Mouse (Mus musculus) myocyte (in vitro differentiated cells): ENCODE data around the gene A2ml1. TPM values are rescaled to one million over a fixed set of nuclear protein-coding genes. Genes with fewer than 3 reads are reported as not detected.

Source experiments
- H3K27me3 ChIP-seq: one replicate; pipeline ENCODE4 v1.6.1; 2011; ENCODE audit not compliant: control insufficient read depth, insufficient read depth, insufficient read length
- H3K36me3 ChIP-seq: one replicate; pipeline ENCODE4 v1.6.1; 2011; ENCODE audit not compliant: control insufficient read depth, insufficient read depth
- H3K4me2 ChIP-seq: one replicate; pipeline ENCODE4 v1.6.1; 2011; ENCODE audit warnings: low read depth, control low read depth
- H3K4me3 ChIP-seq: one replicate; pipeline ENCODE4 v1.5.1; 2011; ENCODE audit warnings: mild to moderate bottlenecking, control low read depth, moderate library complexity
- H3K79me2 ChIP-seq: one replicate; pipeline ENCODE4 v1.6.1; 2011; ENCODE audit not compliant: control insufficient read depth, insufficient read depth
- H3ac ChIP-seq: one replicate; pipeline ENCODE4 v1.6.1; 2011; ENCODE audit not compliant: control insufficient read depth, insufficient read length
- CEBPB ChIP-seq: IDR thresholded peaks from 2 replicates; pipeline ENCODE4 v1.6.1; 2011; ENCODE audit warnings: mild to moderate bottlenecking, moderate library complexity; ENCODE audit not compliant: poor library complexity, insufficient read depth, severe bottlenecking
- E2F4 ChIP-seq: IDR thresholded peaks from one replicate; pipeline ENCODE4 v1.6.1; 2011; ENCODE audit warnings: mild to moderate bottlenecking, control low read depth, moderate library complexity; ENCODE audit not compliant: insufficient read depth
- MAX ChIP-seq: IDR thresholded peaks from one replicate; pipeline ENCODE4 v1.6.1; 2011; ENCODE audit warnings: low read depth, mild to moderate bottlenecking, control low read depth
- MYOD1 ChIP-seq, 3 experiments: IDR thresholded peaks; one replicate each; pipeline ENCODE4 v1.6.1; 2011; ENCODE audit warnings: control low read depth in 2 of 3, low read depth in 2 of 3, mild to moderate bottlenecking in 2 of 3, moderate library complexity in 1 of 3; ENCODE audit not compliant: insufficient read length in 2 of 3, control insufficient read depth in 1 of 3
- MYOG ChIP-seq, 3 experiments: IDR thresholded peaks; one replicate each; pipeline ENCODE4 v1.6.1; 2011; ENCODE audit warnings: control low read depth in 2 of 3, low read depth in 2 of 3, mild to moderate bottlenecking in 2 of 3; ENCODE audit not compliant: insufficient read length in 2 of 3, control insufficient read depth in 1 of 3, insufficient read depth in 1 of 3
- POLR2A ChIP-seq: IDR thresholded peaks from one replicate; pipeline ENCODE4 v1.6.1; 2011; ENCODE audit warnings: low read depth, mild to moderate bottlenecking, control low read depth, moderate library complexity; ENCODE audit not compliant: insufficient read length
- POLR2AphosphoS2 ChIP-seq: IDR thresholded peaks from one replicate; pipeline ENCODE4 v1.6.1; 2011; ENCODE audit warnings: low read depth, control low read depth; ENCODE audit not compliant: insufficient read length
- REST ChIP-seq: IDR thresholded peaks from one replicate; pipeline ENCODE4 v1.6.1; 2011; ENCODE audit warnings: mild to moderate bottlenecking, control low read depth, moderate library complexity; ENCODE audit not compliant: insufficient read depth, insufficient read length
- SRF ChIP-seq: IDR thresholded peaks from one replicate; pipeline ENCODE4 v1.6.1; 2011; ENCODE audit warnings: low read depth; ENCODE audit not compliant: control insufficient read depth, insufficient read length
- TCF12 ChIP-seq: IDR thresholded peaks from one replicate; pipeline ENCODE4 v1.6.1; 2011; ENCODE audit warnings: mild to moderate bottlenecking, control low read depth; ENCODE audit not compliant: poor library complexity, insufficient read depth, severe bottlenecking
- TCF3 ChIP-seq: IDR thresholded peaks from one replicate; pipeline ENCODE4 v1.6.1; 2011; ENCODE audit warnings: low read depth, control low read depth; ENCODE audit not compliant: insufficient read length
- USF1 ChIP-seq: IDR thresholded peaks from one replicate; pipeline ENCODE4 v1.6.1; 2011; ENCODE audit warnings: low read depth, mild to moderate bottlenecking, control low read depth, moderate library complexity
- polyA plus RNA-seq: library from polyadenylated mRNA; unstranded; fragments of >200 nt; fragmentation: generic; extraction: Trizol; gene quantifications from one replicate; pipeline ENCODE4 v1.2.1, GENCODE M21; 2012; ENCODE audit warnings: missing spikeins

Gene A2ml1
- polyA plus RNA-seq, 1 experiment = not detected

- no peak within 1 kb of the TSS for H3K4me2 ChIP-seq
- TF ChIP-seq SRF = no peak
- no peak for TF ChIP-seq TCF12
- H3K27me3 ChIP-seq = no peaks in the 10 kb centered on the region
- no peaks in the 10 kb centered on the region for H3K36me3 ChIP-seq
- no peak within 1 kb of the TSS for H3K4me3 ChIP-seq
- H3K79me2 ChIP-seq = no peaks in the 10 kb centered on the region
- no peak within 1 kb of the TSS for H3ac ChIP-seq
These were observed 54.8 kb downstream of the A2ml1 start, which contains the start of gene Pzp for GRCm38 (mm10) chr6:128526601-128527000. Gene Pzp, minus strand, starts transcription at chr6:128526720.

DNA sequence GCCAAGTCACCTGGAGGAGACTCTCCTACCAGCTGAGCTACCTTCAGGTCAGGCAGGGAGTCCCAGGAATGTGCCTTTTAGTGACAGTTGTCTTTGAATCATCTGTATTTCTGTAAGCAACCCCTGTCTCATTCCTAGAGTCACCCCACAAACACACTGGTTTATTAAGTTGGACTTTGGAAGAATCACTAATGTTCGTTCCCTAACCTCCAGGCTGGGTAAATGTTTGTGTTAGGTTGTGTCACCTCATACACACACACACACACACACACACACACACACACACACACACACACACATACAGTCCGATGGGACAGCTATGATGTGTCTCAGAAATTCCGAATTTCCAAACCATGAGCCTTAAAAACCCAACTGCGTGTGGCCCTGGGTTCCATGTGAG is 55.6 kb downstream of the A2ml1 start:
- Histone ChIP-seq H3K36me3 (no peaks in the 10 kb centered on the region), H3K79me2 (no peaks in the 10 kb centered on the region), H3K4me2 (no peak overlapping the region), H3K4me3 (no peak overlapping the region), H3ac (no peak overlapping the region), H3K27me3 (no peaks in the 10 kb centered on the region)
- TF ChIP-seq E2F4 = no peak
- no peak for TF ChIP-seq POLR2AphosphoS2
- TF ChIP-seq POLR2A = no peak
- TF ChIP-seq MYOD1 (IDR thresholded peaks at IDR 0.05; ENCODE audit: control insufficient read depth in 1 of 3, insufficient read length in 2 of 3, low read depth in 2 of 3) = no peak
- TF ChIP-seq MAX = no peak
- no peak for TF ChIP-seq REST
- TF ChIP-seq TCF3 = no peak
- no peak for TF ChIP-seq SRF
- TF ChIP-seq CEBPB = no peak
- no peak for TF ChIP-seq MYOG (IDR thresholded peaks at IDR 0.05; ENCODE audit: control insufficient read depth in 1 of 3, insufficient read depth in 1 of 3, insufficient read length in 2 of 3, low read depth in 2 of 3)
- no peak for TF ChIP-seq USF1
- TF ChIP-seq TCF12 = no peak

GRCm38 (mm10) chr6:128523360-128523759 is 58.0 kb downstream of the A2ml1 start:
- H3K79me2 ChIP-seq = no peaks in the 10 kb centered on the region
- no peak overlapping the region for H3K4me2 ChIP-seq
- H3K36me3 ChIP-seq = no peaks in the 10 kb centered on the region
- H3ac ChIP-seq = no peak overlapping the region
- no peak for TF ChIP-seq MAX
- TF ChIP-seq USF1 = no peak
- TF ChIP-seq CEBPB = no peak
- TF ChIP-seq POLR2AphosphoS2 = no peak
- no peak for TF ChIP-seq POLR2A
- no peak for TF ChIP-seq REST
- no peak for TF ChIP-seq TCF12
- no peak for TF ChIP-seq SRF
- no peak for TF ChIP-seq MYOG (IDR thresholded peaks at IDR 0.05; ENCODE audit: control insufficient read depth in 1 of 3, insufficient read depth in 1 of 3, insufficient read length in 2 of 3, low read depth in 2 of 3)
- TF ChIP-seq TCF3 = no peak
- no peak for TF ChIP-seq MYOD1 (IDR thresholded peaks at IDR 0.05; ENCODE audit: control insufficient read depth in 1 of 3, insufficient read length in 2 of 3, low read depth in 2 of 3)
- TF ChIP-seq E2F4 = no peak
- no peaks in the 10 kb centered on the region for H3K27me3 ChIP-seq
- H3K4me3 ChIP-seq = no peak overlapping the region

- TF ChIP-seq MYOG (IDR thresholded peaks at IDR 0.05; ENCODE audit: control insufficient read depth in 1 of 3, insufficient read depth in 1 of 3, insufficient read length in 2 of 3, low read depth in 2 of 3) (no peak), USF1 (no peak), REST (no peak), MAX (no peak), TCF3 (no peak), TCF12 (no peak), MYOD1 (IDR thresholded peaks at IDR 0.05; ENCODE audit: control insufficient read depth in 1 of 3, insufficient read length in 2 of 3, low read depth in 2 of 3) (no peak), SRF (no peak), POLR2AphosphoS2 (no peak), POLR2A (no peak), CEBPB (no peak)
- H3ac ChIP-seq = no peak overlapping the region
- H3K4me3 ChIP-seq = no peak overlapping the region
- no peaks in the 10 kb centered on the region for H3K27me3 ChIP-seq
- no peaks in the 10 kb centered on the region for H3K79me2 ChIP-seq
- no peak overlapping the region for H3K4me2 ChIP-seq
- no peaks in the 10 kb centered on the region for H3K36me3 ChIP-seq
These were observed 62.2 kb downstream of the A2ml1 start for GRCm38 (mm10) chr6:128519159-128519558.

DNA sequence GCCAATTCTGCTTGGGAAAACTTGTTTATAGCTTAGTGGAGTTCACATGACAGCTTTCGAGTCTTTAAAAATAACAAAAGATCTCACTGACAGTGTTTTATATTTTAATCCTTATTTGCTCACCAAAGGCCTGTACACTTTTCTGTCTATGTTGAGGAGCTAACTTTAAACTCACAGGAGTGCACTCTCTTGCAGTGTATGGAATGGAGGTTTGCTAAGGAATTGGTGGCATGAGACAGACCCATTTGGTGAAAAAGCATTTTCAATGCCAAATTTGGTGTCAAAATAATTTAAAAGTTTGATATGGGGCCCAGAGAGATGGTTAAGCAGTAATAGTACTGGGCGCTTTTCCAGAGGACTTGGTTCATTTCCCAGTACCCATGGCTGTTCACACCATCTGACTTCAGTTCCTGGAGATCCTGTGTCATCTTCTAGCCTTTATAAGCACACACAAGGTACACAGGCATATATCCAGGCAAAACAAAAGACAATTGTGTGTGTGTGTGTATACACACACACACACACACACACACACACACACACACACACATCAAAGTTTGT is 75.7 kb downstream of the A2ml1 start:
- no peaks in the 10 kb centered on the region for H3K36me3 ChIP-seq
- TF ChIP-seq TCF12 (no peak), MAX (no peak), POLR2A (no peak), USF1 (no peak), E2F4 (no peak), REST (no peak), POLR2AphosphoS2 (no peak), MYOD1 (IDR thresholded peaks at IDR 0.05; ENCODE audit: control insufficient read depth in 1 of 3, insufficient read length in 2 of 3, low read depth in 2 of 3) (no peak), SRF (no peak), CEBPB (no peak), MYOG (IDR thresholded peaks at IDR 0.05; ENCODE audit: control insufficient read depth in 1 of 3, insufficient read depth in 1 of 3, insufficient read length in 2 of 3, low read depth in 2 of 3) (no peak), TCF3 (no peak)
- H3ac ChIP-seq = no peak overlapping the region

More for the DNA sequence above, 75.7 kb downstream of the A2ml1 start:
- Histone ChIP-seq H3K79me2 (no peaks in the 10 kb centered on the region), H3K4me3 (no peak overlapping the region), H3K4me2 (no peak overlapping the region), H3K27me3 (no peaks in the 10 kb centered on the region)
